Mouse (Mus musculus) E14TG2a.4 (cell line): ENCODE measurements at regions not wholly inside any gene's neighbourhood (a gene's known extent, or its start where the extent isn't known, plus 50 kb on each side); places are given as distances from the start of the nearest gene placed in this dataset.

Source experiments
- CTCF ChIP-seq: conservative IDR thresholded peaks from 2 replicates; pipeline ENCODE4 v1.5.1; 2014; ENCODE audit warnings: low read length
- NANOG ChIP-seq: IDR thresholded peaks from 2 replicates; pipeline ENCODE4 v1.6.1; 2014; ENCODE audit warnings: borderline replicate concordance, low read length, mixed read lengths
- POU5F1 ChIP-seq: IDR thresholded peaks from 2 replicates; pipeline ENCODE4 v1.6.1; 2014; ENCODE audit warnings: low read length, borderline replicate concordance

DNA sequence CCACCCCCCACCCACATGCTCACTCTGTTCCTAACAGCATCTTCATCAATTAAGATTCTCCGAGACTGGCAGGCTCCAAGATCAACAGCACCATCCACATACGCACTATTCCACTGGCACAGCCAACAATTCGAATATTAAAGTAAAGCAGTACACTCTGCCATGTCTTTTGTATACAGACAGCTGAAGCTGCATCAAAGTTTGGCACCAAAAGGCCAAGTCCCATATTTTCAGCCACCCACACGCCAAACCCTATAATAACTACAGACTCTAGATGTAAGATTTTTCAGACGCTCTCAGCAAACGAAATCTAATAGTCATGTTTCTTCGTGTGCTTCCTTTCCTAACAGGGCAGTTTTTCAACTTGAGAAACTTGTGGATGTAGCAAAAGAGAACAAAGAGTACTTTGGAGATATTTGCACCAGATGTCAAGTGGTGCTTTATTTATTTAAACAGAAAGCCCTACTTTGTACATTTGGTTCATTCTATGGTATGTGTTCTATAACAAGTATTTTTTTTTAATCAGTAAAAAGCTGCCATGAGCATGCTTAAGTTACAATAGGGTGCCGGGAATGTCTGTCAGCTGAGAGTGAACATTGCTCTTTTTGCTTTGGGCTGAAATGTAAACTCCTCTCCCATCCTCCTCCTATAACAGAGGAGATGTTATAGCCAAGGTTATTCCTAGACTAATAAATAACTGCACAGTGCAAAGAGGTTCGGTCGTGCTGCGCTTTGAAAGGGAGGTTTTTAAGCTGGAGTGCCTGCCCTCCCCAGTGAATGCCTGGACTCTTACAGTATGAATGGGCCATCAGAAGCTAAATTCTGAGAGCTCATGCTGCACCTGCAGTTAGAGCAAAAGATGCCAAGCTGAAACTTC is 686.9 kb downstream of the 1700064H15Rik start:
- TF ChIP-seq CTCF, result no peak
- no peak for TF ChIP-seq POU5F1
- TF ChIP-seq NANOG, result no peak
